Mouse (Mus musculus): ENCODE data around the gene Mmp17. TPM values are rescaled to one million over a fixed set of nuclear protein-coding genes. Genes with fewer than 3 reads are reported as not detected.

Gene Mmp17
- 1.6 and 2.1 TPM in 2 replicates for polyA plus RNA-seq (2015; fragmentation: Nextera tagmentation; extraction: Ambion mirVana)

DNA sequence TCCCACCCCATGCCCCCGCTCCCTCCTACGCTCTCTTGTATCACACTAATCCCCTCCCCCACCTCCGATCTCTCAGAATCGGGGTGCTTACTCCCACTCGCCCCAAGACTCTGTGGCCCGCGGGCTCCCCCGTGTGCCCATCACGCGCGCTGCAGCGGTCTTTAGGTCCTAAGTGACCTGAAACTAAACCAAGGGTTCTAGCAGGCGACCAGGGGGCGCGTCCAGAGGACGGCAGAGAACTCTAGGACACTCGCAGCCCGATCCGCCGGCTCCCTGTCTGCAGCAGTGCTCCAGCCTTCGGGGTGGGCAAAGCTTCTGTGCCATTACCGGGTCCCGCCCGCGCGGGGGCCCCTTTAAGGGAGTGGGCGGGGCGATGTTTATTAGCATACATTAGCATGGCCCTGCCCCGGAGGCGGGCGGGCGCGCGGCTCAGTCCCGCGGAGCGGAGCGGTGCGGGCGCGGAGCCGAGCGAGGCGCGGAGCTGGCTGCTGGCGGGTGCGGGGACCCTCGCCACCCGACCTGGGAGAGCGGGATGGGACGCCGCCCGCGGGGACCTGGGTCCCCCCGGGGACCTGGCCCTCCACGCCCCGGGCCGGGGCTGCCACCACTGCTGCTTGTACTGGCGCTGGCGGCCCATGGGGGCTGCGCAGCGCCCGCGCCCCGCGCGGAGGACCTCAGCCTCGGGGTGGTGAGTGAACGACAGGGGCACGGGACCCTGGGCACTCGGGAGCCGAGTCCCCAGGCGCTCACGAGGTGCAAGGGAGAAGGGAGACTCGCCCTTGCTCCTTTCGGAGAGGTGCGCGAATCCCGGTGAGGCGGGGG lies at the start of gene Mmp17:
Gene Mmp17, plus strand, starts transcription at position 409 of the 822 bp plus-strand sequence.
- Histone ChIP-seq H3K27me3 (peaks cover 74% of the 10 kb centered on the region), H3K4me1 (peaks cover 29% of the 10 kb centered on the region), H3K27ac (no peak within 1 kb of the TSS), H3K36me3 (no peaks in the 10 kb centered on the region), H3K4me3 (peak within 1 kb of the TSS; percentile 69), H3K4me2 (replicated peaks) (peak within 1 kb of the TSS; percentile 100), H3K9me3 (no peaks in the 10 kb centered on the region), H3K9ac (peak within 1 kb of the TSS; percentile 73)
- peak; percentile 91 for ATAC-seq (ENCODE audit: low FRiP score, low read depth)
- under 1% methylated on average over 79 of the region's 80 CpGs for WGBS

DNA sequence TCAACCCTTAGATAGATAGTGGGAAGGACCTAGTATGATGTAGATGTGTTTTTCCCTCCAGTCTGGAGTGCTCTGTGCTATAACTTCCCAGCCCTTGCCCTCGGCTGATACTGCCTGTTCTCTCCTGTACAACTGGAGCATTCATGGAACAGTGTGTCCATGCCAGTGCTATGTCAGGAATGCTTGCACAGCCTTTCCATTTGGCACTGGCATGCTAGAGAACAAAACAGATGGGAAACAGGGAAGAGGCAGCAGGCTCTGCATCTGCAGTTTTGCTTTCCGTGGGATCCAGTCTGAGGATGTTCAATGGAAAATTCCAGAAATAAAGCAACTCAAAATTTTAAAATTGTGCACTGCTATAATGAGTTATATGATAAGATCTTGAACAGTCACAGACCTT lies 49.5 kb upstream of the Mmp17 start:
- H3K36me3 ChIP-seq: peaks cover 86% of the 10 kb centered on the region
- no peak overlapping the region for H3K27ac ChIP-seq
- no peaks in the 10 kb centered on the region for H3K27me3 ChIP-seq
- no peak for ATAC-seq (ENCODE audit: low FRiP score, low read depth)
- no peaks in the 10 kb centered on the region for H3K4me1 ChIP-seq
- no peak overlapping the region for H3K4me3 ChIP-seq
- 89% methylated on average over 2 of the region's 2 CpGs for WGBS
- H3K4me2 ChIP-seq (replicated peaks): no peak overlapping the region
- no peak overlapping the region for H3K9ac ChIP-seq
- no peaks in the 10 kb centered on the region for H3K9me3 ChIP-seq

- no peak overlapping the region for H3K27ac ChIP-seq
- H3K27me3 ChIP-seq: no peaks in the 10 kb centered on the region
- H3K4me3 ChIP-seq: no peak overlapping the region
- H3K9ac ChIP-seq: no peak overlapping the region
- no peaks in the 10 kb centered on the region for H3K4me1 ChIP-seq
- H3K36me3 ChIP-seq: peaks cover 86% of the 10 kb centered on the region
- WGBS: 84% methylated on average over 2 of the region's 2 CpGs
- no peak overlapping the region for H3K4me2 ChIP-seq (replicated peaks)
- H3K9me3 ChIP-seq: no peaks in the 10 kb centered on the region
- no peak for ATAC-seq (ENCODE audit: low FRiP score, low read depth)
Measured at GRCm38 (mm10) chr5:129535021-129535420, 48.9 kb upstream of the Mmp17 start.

DNA sequence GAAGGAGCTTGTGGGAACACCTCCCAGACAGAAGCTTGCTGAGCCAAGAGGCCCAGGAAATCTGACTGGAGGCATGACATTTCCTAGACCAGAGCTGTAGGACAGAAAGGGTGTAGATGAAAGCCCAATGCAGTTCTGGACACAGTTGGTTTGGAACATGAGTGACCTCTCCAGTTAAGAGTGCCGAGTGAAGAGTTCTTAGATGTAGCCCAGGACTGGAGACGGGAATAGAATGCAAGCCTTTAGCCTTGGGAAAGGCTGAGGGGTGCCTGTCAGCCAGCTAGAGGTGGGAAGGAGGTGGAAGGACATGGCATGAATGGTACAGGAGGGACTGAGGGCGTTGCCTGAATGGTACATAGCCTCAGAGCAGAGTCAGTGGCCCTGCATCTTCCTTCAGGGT lies 48.5 kb upstream of the Mmp17 start:
- peaks cover 87% of the 10 kb centered on the region for H3K36me3 ChIP-seq
- WGBS: 95% methylated on average over 3 of the region's 3 CpGs

GRCm38 (mm10) chr5:129538826-129539225 lies 45.1 kb upstream of the Mmp17 start:
- Histone ChIP-seq H3K4me1 (no peaks in the 10 kb centered on the region), H3K9me3 (no peaks in the 10 kb centered on the region), H3K36me3 (peaks cover 89% of the 10 kb centered on the region), H3K4me2 (replicated peaks) (no peak overlapping the region), H3K9ac (no peak overlapping the region), H3K4me3 (no peak overlapping the region), H3K27me3 (no peaks in the 10 kb centered on the region), H3K27ac (no peak overlapping the region)
- ATAC-seq (ENCODE audit: low FRiP score, low read depth): no peak
- 89% methylated on average over 4 of the region's 4 CpGs for WGBS

More for the DNA sequence above, 48.5 kb upstream of the Mmp17 start:
- no peak for ATAC-seq (ENCODE audit: low FRiP score, low read depth)
- no peak overlapping the region for H3K27ac ChIP-seq
- H3K4me3 ChIP-seq: no peak overlapping the region
- H3K9me3 ChIP-seq: no peaks in the 10 kb centered on the region
- no peaks in the 10 kb centered on the region for H3K4me1 ChIP-seq
- no peaks in the 10 kb centered on the region for H3K27me3 ChIP-seq
- H3K4me2 ChIP-seq (replicated peaks): no peak overlapping the region
- no peak overlapping the region for H3K9ac ChIP-seq

- no peak for ATAC-seq (ENCODE audit: low FRiP score, low read depth)
- H3K4me2 ChIP-seq (replicated peaks): no peak overlapping the region
- H3K27me3 ChIP-seq: no peaks in the 10 kb centered on the region
- H3K4me1 ChIP-seq: no peaks in the 10 kb centered on the region
- no peaks in the 10 kb centered on the region for H3K9me3 ChIP-seq
- H3K27ac ChIP-seq: no peak overlapping the region
- no peak overlapping the region for H3K9ac ChIP-seq
- 86% methylated on average over 3 of the region's 3 CpGs for WGBS
- H3K36me3 ChIP-seq: peaks cover 94% of the 10 kb centered on the region
- H3K4me3 ChIP-seq: no peak overlapping the region
Measured at GRCm38 (mm10) chr5:129542236-129542635, 41.7 kb upstream of the Mmp17 start.

DNA sequence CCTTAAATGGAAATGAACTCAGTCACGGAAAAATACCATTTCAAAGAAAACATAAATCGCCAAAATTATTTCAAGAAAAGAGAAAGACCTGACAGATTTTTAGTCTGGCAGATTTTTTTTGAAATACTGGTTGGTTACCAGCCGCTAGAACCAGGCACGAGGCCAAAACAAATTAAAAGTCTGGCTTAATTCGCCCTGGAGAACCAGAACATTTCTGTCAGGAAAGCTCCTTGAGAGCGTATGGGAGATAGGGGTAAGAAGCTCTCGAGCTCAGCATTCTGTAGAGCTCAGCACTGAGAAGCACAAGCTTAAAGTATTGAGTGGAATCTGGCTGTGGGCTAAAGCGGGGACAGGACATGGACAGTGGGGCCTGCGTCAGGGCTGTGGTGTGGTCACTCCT lies 38.2 kb upstream of the Mmp17 start:
- no peaks in the 10 kb centered on the region for H3K9me3 ChIP-seq
- H3K27ac ChIP-seq: no peak overlapping the region
- 82% methylated on average over 9 of the region's 9 CpGs for WGBS
- H3K4me2 ChIP-seq (replicated peaks): no peak overlapping the region
- H3K36me3 ChIP-seq: peaks cover 98% of the 10 kb centered on the region
- no peaks in the 10 kb centered on the region for H3K4me1 ChIP-seq
- H3K27me3 ChIP-seq: no peaks in the 10 kb centered on the region
- H3K9ac ChIP-seq: no peak overlapping the region
- H3K4me3 ChIP-seq: no peak overlapping the region
- ATAC-seq (ENCODE audit: low FRiP score, low read depth): no peak

- Histone ChIP-seq H3K9me3 (no peaks in the 10 kb centered on the region), H3K27ac (no peak overlapping the region), H3K4me3 (no peak overlapping the region), H3K36me3 (peaks cover 98% of the 10 kb centered on the region), H3K27me3 (no peaks in the 10 kb centered on the region), H3K4me1 (no peaks in the 10 kb centered on the region), H3K9ac (no peak overlapping the region), H3K4me2 (replicated peaks) (no peak overlapping the region)
- WGBS: 94% methylated on average over 12 of the region's 12 CpGs
- no peak for ATAC-seq (ENCODE audit: low FRiP score, low read depth)
Measured at GRCm38 (mm10) chr5:129549716-129550115, 34.3 kb upstream of the Mmp17 start.

- WGBS: 97% methylated on average over 6 of the region's 6 CpGs
- H3K36me3 ChIP-seq: peaks cover 100% of the 10 kb centered on the region
- H3K9ac ChIP-seq: no peak overlapping the region
- H3K27me3 ChIP-seq: no peaks in the 10 kb centered on the region
- no peak for ATAC-seq (ENCODE audit: low FRiP score, low read depth)
- no peaks in the 10 kb centered on the region for H3K4me1 ChIP-seq
- H3K4me3 ChIP-seq: no peak overlapping the region
- H3K9me3 ChIP-seq: no peaks in the 10 kb centered on the region
- H3K27ac ChIP-seq: no peak overlapping the region
- H3K4me2 ChIP-seq (replicated peaks): no peak overlapping the region
Measured at GRCm38 (mm10) chr5:129550790-129551189, 33.2 kb upstream of the Mmp17 start.

DNA sequence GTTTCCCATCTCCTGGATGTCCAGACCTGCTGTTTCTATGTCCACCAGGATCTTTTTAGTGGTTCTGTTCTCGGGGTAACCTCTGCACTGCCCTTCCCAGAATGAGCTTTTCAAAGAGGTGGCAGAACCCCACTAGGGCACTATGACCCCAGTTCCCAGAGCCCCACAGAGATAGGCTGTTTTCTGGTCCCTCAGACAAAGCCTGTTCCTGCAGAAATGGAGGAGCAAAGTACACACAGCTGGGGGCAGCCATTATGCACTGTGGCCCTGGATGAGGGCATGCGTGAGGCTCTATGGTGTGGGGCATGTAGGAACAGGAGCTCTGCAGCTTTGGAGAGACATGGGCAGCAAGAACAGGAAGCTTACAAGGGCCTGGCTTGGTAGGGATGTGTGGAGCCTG lies 32.0 kb upstream of the Mmp17 start:
- no peak overlapping the region for H3K27ac ChIP-seq
- H3K9me3 ChIP-seq: no peaks in the 10 kb centered on the region
- no peak overlapping the region for H3K9ac ChIP-seq
- no peak overlapping the region for H3K4me2 ChIP-seq (replicated peaks)
- 94% methylated on average over 2 of the region's 2 CpGs for WGBS
- no peak for ATAC-seq (ENCODE audit: low FRiP score, low read depth)
- H3K4me3 ChIP-seq: no peak overlapping the region
- peaks cover 98% of the 10 kb centered on the region for H3K36me3 ChIP-seq
- H3K4me1 ChIP-seq: no peaks in the 10 kb centered on the region
- H3K27me3 ChIP-seq: no peaks in the 10 kb centered on the region

- Histone ChIP-seq H3K36me3 (peaks cover 97% of the 10 kb centered on the region), H3K9ac (no peak overlapping the region), H3K4me2 (replicated peaks) (no peak overlapping the region), H3K9me3 (no peaks in the 10 kb centered on the region), H3K4me3 (no peak overlapping the region), H3K27me3 (no peaks in the 10 kb centered on the region), H3K4me1 (no peaks in the 10 kb centered on the region), H3K27ac (no peak overlapping the region)
- 87% methylated on average over 6 of the region's 6 CpGs for WGBS
- ATAC-seq (ENCODE audit: low FRiP score, low read depth): no peak
Measured at GRCm38 (mm10) chr5:129553642-129554041, 30.3 kb upstream of the Mmp17 start.

GRCm38 (mm10) chr5:129558591-129558990 lies 25.4 kb upstream of the Mmp17 start:
- no peaks in the 10 kb centered on the region for H3K4me1 ChIP-seq
- no peak overlapping the region for H3K4me2 ChIP-seq (replicated peaks)
- H3K9me3 ChIP-seq: no peaks in the 10 kb centered on the region
- no peak overlapping the region for H3K27ac ChIP-seq
- WGBS: 82% methylated on average over 5 of the region's 5 CpGs
- no peak overlapping the region for H3K4me3 ChIP-seq
- peaks cover 97% of the 10 kb centered on the region for H3K36me3 ChIP-seq
- H3K9ac ChIP-seq: no peak overlapping the region
- ATAC-seq (ENCODE audit: low FRiP score, low read depth): no peak
- H3K27me3 ChIP-seq: no peaks in the 10 kb centered on the region

DNA sequence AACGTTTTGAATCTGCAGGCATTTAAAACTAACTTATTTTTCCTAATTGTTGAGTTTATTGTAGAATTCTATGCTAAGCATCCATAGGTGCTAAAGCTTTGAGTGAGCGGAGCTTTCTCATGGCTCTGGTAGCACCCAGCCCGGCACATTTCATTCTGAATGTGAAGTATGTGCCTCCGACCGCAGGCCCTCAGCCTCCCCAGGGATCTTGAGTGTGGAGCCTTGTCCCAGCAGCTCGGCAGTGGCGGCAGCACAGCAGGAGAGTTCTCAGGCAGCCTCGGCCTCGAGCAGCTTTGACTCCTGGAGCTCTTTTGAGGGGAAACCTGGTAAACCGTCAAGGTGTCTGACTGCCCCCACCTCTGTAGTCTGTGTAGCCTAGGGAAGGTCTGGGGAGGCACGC lies 24.7 kb upstream of the Mmp17 start:
- Histone ChIP-seq H3K27ac (no peak overlapping the region), H3K9me3 (no peaks in the 10 kb centered on the region), H3K4me3 (no peak overlapping the region), H3K36me3 (peaks cover 97% of the 10 kb centered on the region), H3K4me1 (no peaks in the 10 kb centered on the region), H3K4me2 (replicated peaks) (no peak overlapping the region), H3K27me3 (no peaks in the 10 kb centered on the region), H3K9ac (no peak overlapping the region)
- 74% methylated on average over 11 of the region's 11 CpGs for WGBS
- ATAC-seq (ENCODE audit: low FRiP score, low read depth): no peak

Data from limb, embryonic 13.5 days (tissue).